Mouse (Mus musculus): ENCODE measurements around the gene Actn1. TPM values are rescaled to one million over a fixed set of nuclear protein-coding genes. Genes with fewer than 3 reads are reported as not detected.

Gene Actn1
- polyA plus RNA-seq, 2 experiments: 35.8 to 95.9 TPM

GRCm38 (mm10) chr12:80168178-80168686, 91.9 kb downstream of the Actn1 start:
- WGBS: 17% methylated on average over 35 of the region's 35 CpGs
- no peak for TF ChIP-seq POLR2A (IDR thresholded peaks at IDR 0.05; ENCODE audit: borderline replicate concordance, extremely low read depth, insufficient read depth, insufficient read length)
- no peaks in the 10 kb centered on the region for H3K9me3 ChIP-seq (ENCODE audit: control insufficient read depth, low read length)
- H3K27me3 ChIP-seq (ENCODE audit: control insufficient read depth, insufficient read depth, low read length): no peaks in the 10 kb centered on the region
- peak overlapping the region; percentile 57 for H3K4me3 ChIP-seq (replicated peaks; ENCODE audit: low read length)
- DNase-seq (ENCODE audit: low spot score): peak; percentile 87
- H3K27ac ChIP-seq (replicated peaks; ENCODE audit: low read depth, low read length): peak overlapping the region; percentile 46; the same call in 1 of the 2 replicates
- H3K9ac ChIP-seq (ENCODE audit: low read depth, low read length, severe bottlenecking): peak overlapping the region; percentile 55
- H3K4me2 ChIP-seq (replicated peaks; ENCODE audit: low read depth, low read length, severe bottlenecking): peak overlapping the region; percentile 39
- peak; percentile 88 for ATAC-seq (ENCODE audit: low FRiP score, low read depth)
- H3K36me3 ChIP-seq (ENCODE audit: control insufficient read depth, insufficient read depth, low read length): peaks cover 53% of the 10 kb centered on the region
- peaks cover 6% of the 10 kb centered on the region for H3K4me1 ChIP-seq (ENCODE audit: control insufficient read depth, insufficient read depth, low read length)

GRCm38 (mm10) chr12:80167321-80167720, 92.8 kb downstream of the Actn1 start:
- Histone ChIP-seq H3K9ac (ENCODE audit: low read depth, low read length, severe bottlenecking) (no peak overlapping the region), H3K9me3 (ENCODE audit: control insufficient read depth, low read length) (no peaks in the 10 kb centered on the region), H3K4me1 (ENCODE audit: control insufficient read depth, insufficient read depth, low read length) (peaks cover 6% of the 10 kb centered on the region), H3K4me2 (replicated peaks; ENCODE audit: low read depth, low read length, severe bottlenecking) (no peak overlapping the region), H3K36me3 (ENCODE audit: control insufficient read depth, insufficient read depth, low read length) (peaks cover 44% of the 10 kb centered on the region), H3K27ac (replicated peaks; ENCODE audit: low read depth, low read length) (no peak overlapping the region), H3K4me3 (replicated peaks; ENCODE audit: low read length) (no peak overlapping the region), H3K27me3 (ENCODE audit: control insufficient read depth, insufficient read depth, low read length) (no peaks in the 10 kb centered on the region)
- no peak for ATAC-seq (ENCODE audit: low FRiP score, low read depth)
- no peak for DNase-seq (ENCODE audit: low spot score)
- no peak for TF ChIP-seq POLR2A (IDR thresholded peaks at IDR 0.05; ENCODE audit: borderline replicate concordance, extremely low read depth, insufficient read depth, insufficient read length)
- WGBS: 79% methylated on average over 3 of the region's 3 CpGs

- Histone ChIP-seq H3K27me3 (ENCODE audit: control insufficient read depth, insufficient read depth, low read length) (no peaks in the 10 kb centered on the region), H3K27ac (replicated peaks; ENCODE audit: low read depth, low read length) (no peak overlapping the region), H3K4me2 (replicated peaks; ENCODE audit: low read depth, low read length, severe bottlenecking) (no peak overlapping the region), H3K4me3 (replicated peaks; ENCODE audit: low read length) (no peak overlapping the region), H3K36me3 (ENCODE audit: control insufficient read depth, insufficient read depth, low read length) (peaks cover 38% of the 10 kb centered on the region), H3K9me3 (ENCODE audit: control insufficient read depth, low read length) (no peaks in the 10 kb centered on the region), H3K9ac (ENCODE audit: low read depth, low read length, severe bottlenecking) (no peak overlapping the region), H3K4me1 (ENCODE audit: control insufficient read depth, insufficient read depth, low read length) (peaks cover 6% of the 10 kb centered on the region)
- 59% methylated on average over 4 of the region's 4 CpGs for WGBS
- no peak for TF ChIP-seq POLR2A (IDR thresholded peaks at IDR 0.05; ENCODE audit: borderline replicate concordance, extremely low read depth, insufficient read depth, insufficient read length)
- no peak for DNase-seq (ENCODE audit: low spot score)
- ATAC-seq (ENCODE audit: low FRiP score, low read depth): no peak
Measured at GRCm38 (mm10) chr12:80166651-80167050, 93.5 kb downstream of the Actn1 start.

- Histone ChIP-seq H3K9ac (ENCODE audit: low read depth, low read length, severe bottlenecking) (no peak overlapping the region), H3K4me1 (ENCODE audit: control insufficient read depth, insufficient read depth, low read length) (peaks cover 6% of the 10 kb centered on the region), H3K27me3 (ENCODE audit: control insufficient read depth, insufficient read depth, low read length) (no peaks in the 10 kb centered on the region), H3K4me3 (replicated peaks; ENCODE audit: low read length) (no peak overlapping the region), H3K36me3 (ENCODE audit: control insufficient read depth, insufficient read depth, low read length) (peaks cover 16% of the 10 kb centered on the region), H3K4me2 (replicated peaks; ENCODE audit: low read depth, low read length, severe bottlenecking) (no peak overlapping the region), H3K9me3 (ENCODE audit: control insufficient read depth, low read length) (no peaks in the 10 kb centered on the region), H3K27ac (replicated peaks; ENCODE audit: low read depth, low read length) (no peak overlapping the region)
- WGBS: 93% methylated on average over 8 of the region's 8 CpGs
- no peak for TF ChIP-seq POLR2A (IDR thresholded peaks at IDR 0.05; ENCODE audit: borderline replicate concordance, extremely low read depth, insufficient read depth, insufficient read length)
- no peak for DNase-seq (ENCODE audit: low spot score)
- no peak for ATAC-seq (ENCODE audit: low FRiP score, low read depth)
Measured at GRCm38 (mm10) chr12:80164526-80164925, 95.6 kb downstream of the Actn1 start.

GRCm38 (mm10) chr12:80162448-80162847, 97.7 kb downstream of the Actn1 start:
- Histone ChIP-seq H3K27ac (replicated peaks; ENCODE audit: low read depth, low read length) (no peak overlapping the region), H3K4me3 (replicated peaks; ENCODE audit: low read length) (no peak overlapping the region), H3K27me3 (ENCODE audit: control insufficient read depth, insufficient read depth, low read length) (no peaks in the 10 kb centered on the region), H3K36me3 (ENCODE audit: control insufficient read depth, insufficient read depth, low read length) (peaks cover 7% of the 10 kb centered on the region), H3K9ac (ENCODE audit: low read depth, low read length, severe bottlenecking) (no peak overlapping the region), H3K4me2 (replicated peaks; ENCODE audit: low read depth, low read length, severe bottlenecking) (no peak overlapping the region), H3K9me3 (ENCODE audit: control insufficient read depth, low read length) (no peaks in the 10 kb centered on the region), H3K4me1 (ENCODE audit: control insufficient read depth, insufficient read depth, low read length) (peaks cover 3% of the 10 kb centered on the region; the same call in 1 of the 2 replicates)
- TF ChIP-seq POLR2A (IDR thresholded peaks at IDR 0.05; ENCODE audit: borderline replicate concordance, extremely low read depth, insufficient read depth, insufficient read length): no peak
- ATAC-seq (ENCODE audit: low FRiP score, low read depth): no peak
- 74% methylated on average over 3 of the region's 3 CpGs for WGBS
- DNase-seq (ENCODE audit: low spot score): no peak

Data from limb, embryonic 14.5 days (tissue).